In the genomic region with DNA sequence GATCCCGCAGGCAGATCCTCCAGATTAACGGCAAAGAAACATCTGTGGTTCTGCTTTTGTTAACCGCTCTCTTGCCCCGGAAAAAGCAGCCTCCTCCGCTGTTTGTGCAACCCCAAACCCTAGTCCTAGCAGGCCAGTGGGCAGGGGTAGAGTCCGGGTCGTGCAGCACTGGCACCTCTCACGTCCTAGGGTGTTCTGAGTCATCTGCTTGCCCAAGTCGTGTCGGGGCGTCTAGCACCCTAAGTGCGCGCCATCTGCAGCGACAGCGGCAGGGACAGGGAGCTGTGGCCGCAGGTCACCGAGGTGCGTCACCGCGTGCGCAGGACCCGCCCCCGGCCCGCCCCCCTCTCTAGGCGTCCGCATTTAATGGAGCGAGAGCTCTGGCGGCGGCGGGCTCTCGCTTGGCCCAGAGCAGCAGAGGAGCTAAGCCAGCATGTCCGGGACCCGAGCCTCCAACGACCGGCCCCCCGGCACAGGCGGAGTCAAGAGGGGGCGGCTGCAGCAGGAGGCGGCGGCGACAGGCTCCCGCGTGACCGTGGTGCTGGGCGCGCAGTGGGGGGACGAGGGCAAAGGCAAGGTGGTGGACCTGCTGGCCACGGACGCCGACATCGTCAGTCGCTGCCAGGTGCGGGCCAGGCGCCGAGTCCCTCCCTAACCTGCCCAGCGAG, we compare ENCODE assay signal across 1 mouse cellular context.
TF ChIP-seq lines count a peak whose summit lies in the region.

A gene (plus strand): TSS at position 360 of the 668 bp plus-strand sequence.

TF ChIP-seq in CH12.LX, 34 proteins besides CTCF, POLR2A, EP300 and RAD21 (continued from another document):
- TF ChIP-seq TCF12 (IDR thresholded peaks at IDR 0.05; ENCODE audit: low read depth, low read length) (peak; percentile 65), TBP (conservative IDR thresholded peaks at IDR 0.05; ENCODE audit: low read depth, low read length) (no peak), JUND (conservative IDR thresholded peaks at IDR 0.05; ENCODE audit: low read depth, low read length) (no peak), ELF1 (IDR thresholded peaks at IDR 0.05; ENCODE audit: low read depth, low read length) (0 out of 2 replicates have a peak, but pooled peaks have one; percentile 4)
